Mouse (Mus musculus): Measurements from ENCODE around the gene Pdcd11. TPM values are rescaled to one million over a fixed set of nuclear protein-coding genes. Genes with fewer than 3 reads are reported as not detected.

Pdcd11 gene
- polyA plus RNA-seq (2014; fragmentation: Nextera tagmentation; extraction: Ambion mirVana), result 7.2 and 7.3 TPM in 2 replicates

DNA sequence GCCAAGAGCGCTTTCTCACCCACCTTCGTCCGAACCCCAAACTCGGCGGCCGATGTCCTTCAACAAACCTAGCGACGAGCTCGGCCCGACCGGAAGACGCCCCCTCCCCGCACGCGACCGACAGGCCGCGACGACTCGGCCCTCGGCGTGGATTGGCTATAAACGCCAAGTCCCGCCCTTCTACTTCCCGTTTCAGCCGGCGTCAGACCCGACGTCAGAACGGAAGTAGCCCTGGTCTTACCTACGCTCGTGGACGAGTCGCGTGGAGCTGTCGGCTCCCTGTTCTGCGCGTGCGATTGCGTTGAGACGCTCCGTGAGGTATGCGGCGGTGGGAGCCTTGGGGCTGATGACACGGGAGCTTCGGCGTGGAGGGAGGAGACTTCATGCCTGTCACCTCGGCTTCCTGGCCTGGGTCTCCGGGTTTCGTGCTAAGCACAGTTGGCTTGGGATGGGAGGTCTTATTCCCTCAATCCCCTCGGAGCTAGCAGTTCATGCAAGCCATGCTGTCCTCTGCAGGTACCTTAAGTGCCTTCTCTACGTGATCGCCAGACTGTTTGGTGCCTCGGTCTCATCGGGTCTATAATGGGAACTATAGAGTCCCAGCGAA, at the start of gene Pdcd11, which contains the start of gene Usmg5:
Gene Pdcd11, plus strand, starts transcription at position 219 of the 607 bp plus-strand sequence.
Gene Usmg5, minus strand, starts transcription at position 98 of the 607 bp plus-strand sequence.
- peaks cover 30% of the 10 kb centered on the region for H3K36me3 ChIP-seq (ENCODE audit: control insufficient read depth, insufficient read depth, low read length)
- H3K4me2 ChIP-seq (ENCODE audit: low read length), result peak within 1 kb of the TSS; percentile 83
- no peaks in the 10 kb centered on the region for H3K27me3 ChIP-seq (ENCODE audit: control insufficient read depth, insufficient read depth, low read length)
- H3K9me3 ChIP-seq (ENCODE audit: control insufficient read depth, low read length), result no peaks in the 10 kb centered on the region
- peaks cover 11% of the 10 kb centered on the region for H3K4me1 ChIP-seq (ENCODE audit: control insufficient read depth, insufficient read depth, low read length)
- ATAC-seq (ENCODE audit: low FRiP score, low TSS enrichment) (peak; percentile 100), DNase-seq (peak; percentile 99)
- peak within 1 kb of the TSS; percentile 93 for H3K4me3 ChIP-seq (replicated peaks; ENCODE audit: low read depth, low read length)
- H3K9ac ChIP-seq (replicated peaks; ENCODE audit: low read length), result peak within 1 kb of the TSS; percentile 96
- under 1% methylated on average over 56 of the region's 56 CpGs for WGBS
- H3K27ac ChIP-seq (replicated peaks; ENCODE audit: low read depth, low read length), result peak within 1 kb of the TSS; percentile 85

DNA sequence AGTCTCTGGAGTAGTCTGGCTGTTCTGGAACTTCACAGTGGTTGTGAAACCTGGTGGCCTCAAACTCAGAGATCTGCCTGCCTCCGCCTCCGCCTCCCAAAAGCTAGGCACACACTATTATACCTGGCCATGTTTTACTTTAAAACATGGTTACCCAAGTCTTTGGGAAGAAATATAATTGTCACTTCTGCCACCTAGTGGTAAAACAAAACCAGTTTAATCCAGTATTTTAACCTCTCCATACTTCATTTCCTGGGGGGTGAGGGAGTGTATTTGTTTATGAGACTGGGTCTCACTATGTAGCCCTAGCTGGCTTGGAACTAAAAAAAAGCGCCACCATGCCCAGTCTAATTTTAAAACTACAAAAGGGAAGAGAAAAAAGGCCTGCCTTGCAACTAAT, 47.0 kb upstream of the Pdcd11 start:
- Histone ChIP-seq H3K4me2 (ENCODE audit: low read length) (no peak overlapping the region), H3K9ac (replicated peaks; ENCODE audit: low read length) (no peak overlapping the region), H3K4me1 (ENCODE audit: control insufficient read depth, insufficient read depth, low read length) (0 out of 2 replicates have a peak, but pooled peaks cover under 1% of the 10 kb centered on the region), H3K4me3 (replicated peaks; ENCODE audit: low read depth, low read length) (no peak overlapping the region), H3K9me3 (ENCODE audit: control insufficient read depth, low read length) (no peaks in the 10 kb centered on the region), H3K27ac (replicated peaks; ENCODE audit: low read depth, low read length) (no peak overlapping the region), H3K27me3 (ENCODE audit: control insufficient read depth, insufficient read depth, low read length) (no peaks in the 10 kb centered on the region), H3K36me3 (ENCODE audit: control insufficient read depth, insufficient read depth, low read length) (peaks cover 60% of the 10 kb centered on the region)
- ATAC-seq (ENCODE audit: low FRiP score, low TSS enrichment), result no peak
- peak; percentile 70 for DNase-seq
- 93% methylated on average over 3 of the region's 3 CpGs for WGBS

GRCm38 (mm10) chr19:47046343-47046742, 44.2 kb upstream of the Pdcd11 start:
- no peak for ATAC-seq (ENCODE audit: low FRiP score, low TSS enrichment)
- WGBS, result 95% methylated on average over 1 of the region's 1 CpGs
- Histone ChIP-seq H3K9ac (replicated peaks; ENCODE audit: low read length) (no peak overlapping the region), H3K4me2 (ENCODE audit: low read length) (no peak overlapping the region), H3K4me1 (ENCODE audit: control insufficient read depth, insufficient read depth, low read length) (peaks cover 13% of the 10 kb centered on the region), H3K9me3 (ENCODE audit: control insufficient read depth, low read length) (no peaks in the 10 kb centered on the region), H3K27ac (replicated peaks; ENCODE audit: low read depth, low read length) (no peak overlapping the region), H3K4me3 (replicated peaks; ENCODE audit: low read depth, low read length) (no peak overlapping the region), H3K36me3 (ENCODE audit: control insufficient read depth, insufficient read depth, low read length) (peaks cover 37% of the 10 kb centered on the region), H3K27me3 (ENCODE audit: control insufficient read depth, insufficient read depth, low read length) (no peaks in the 10 kb centered on the region)
- no peak for DNase-seq

GRCm38 (mm10) chr19:47047236-47047833, 43.2 kb upstream of the Pdcd11 start:
- H3K4me3 ChIP-seq (replicated peaks; ENCODE audit: low read depth, low read length), result no peak overlapping the region
- H3K27ac ChIP-seq (replicated peaks; ENCODE audit: low read depth, low read length), result no peak overlapping the region
- H3K4me2 ChIP-seq (ENCODE audit: low read length), result no peak overlapping the region
- H3K9ac ChIP-seq (replicated peaks; ENCODE audit: low read length), result no peak overlapping the region
- no peak for DNase-seq
- 88% methylated on average over 13 of the region's 13 CpGs for WGBS
- no peaks in the 10 kb centered on the region for H3K27me3 ChIP-seq (ENCODE audit: control insufficient read depth, insufficient read depth, low read length)
- peaks cover 28% of the 10 kb centered on the region for H3K36me3 ChIP-seq (ENCODE audit: control insufficient read depth, insufficient read depth, low read length)
- no peaks in the 10 kb centered on the region for H3K9me3 ChIP-seq (ENCODE audit: control insufficient read depth, low read length)
- H3K4me1 ChIP-seq (ENCODE audit: control insufficient read depth, insufficient read depth, low read length), result peaks cover 13% of the 10 kb centered on the region
- ATAC-seq (ENCODE audit: low FRiP score, low TSS enrichment), result no peak

GRCm38 (mm10) chr19:47049061-47049460, 41.5 kb upstream of the Pdcd11 start:
- peak overlapping the region; percentile 91; the same call in 1 of the 2 replicates for H3K9ac ChIP-seq (replicated peaks; ENCODE audit: low read length)
- H3K4me1 ChIP-seq (ENCODE audit: control insufficient read depth, insufficient read depth, low read length), result peaks cover 13% of the 10 kb centered on the region
- ATAC-seq (ENCODE audit: low FRiP score, low TSS enrichment), result no peak
- WGBS, result 64% methylated on average over 4 of the region's 4 CpGs
- peak overlapping the region; percentile 62 for H3K4me2 ChIP-seq (ENCODE audit: low read length)
- no peaks in the 10 kb centered on the region for H3K27me3 ChIP-seq (ENCODE audit: control insufficient read depth, insufficient read depth, low read length)
- no peak overlapping the region for H3K4me3 ChIP-seq (replicated peaks; ENCODE audit: low read depth, low read length)
- no peaks in the 10 kb centered on the region for H3K9me3 ChIP-seq (ENCODE audit: control insufficient read depth, low read length)
- no peak for DNase-seq
- peaks cover 24% of the 10 kb centered on the region for H3K36me3 ChIP-seq (ENCODE audit: control insufficient read depth, insufficient read depth, low read length)
- H3K27ac ChIP-seq (replicated peaks; ENCODE audit: low read depth, low read length), result no peak overlapping the region

DNA sequence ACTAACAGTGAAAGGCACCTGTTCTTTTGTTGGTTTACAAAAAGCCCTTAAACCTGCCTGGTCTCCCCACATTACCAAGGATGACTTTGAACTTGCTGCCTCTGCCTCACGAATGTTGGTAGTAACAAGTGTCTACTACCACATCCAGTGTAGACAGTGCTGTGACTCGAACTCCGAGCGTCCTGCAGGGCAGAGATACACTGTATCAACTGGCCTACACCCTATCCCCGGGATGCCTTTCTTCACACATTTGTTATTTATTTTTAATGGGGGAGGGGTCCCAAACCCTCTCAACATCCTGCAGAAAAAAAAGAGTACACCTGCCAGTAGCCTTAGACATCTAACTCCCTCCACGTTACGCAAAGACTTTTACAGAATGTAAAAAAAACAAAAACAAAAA, 40.7 kb upstream of the Pdcd11 start:
- DNase-seq, result no peak
- Histone ChIP-seq H3K36me3 (ENCODE audit: control insufficient read depth, insufficient read depth, low read length) (peaks cover 24% of the 10 kb centered on the region), H3K27ac (replicated peaks; ENCODE audit: low read depth, low read length) (peak overlapping the region; percentile 94), H3K4me2 (ENCODE audit: low read length) (peak overlapping the region; percentile 62), H3K9me3 (ENCODE audit: control insufficient read depth, low read length) (no peaks in the 10 kb centered on the region), H3K4me1 (ENCODE audit: control insufficient read depth, insufficient read depth, low read length) (peaks cover 13% of the 10 kb centered on the region), H3K9ac (replicated peaks; ENCODE audit: low read length) (peak overlapping the region; percentile 91), H3K27me3 (ENCODE audit: control insufficient read depth, insufficient read depth, low read length) (no peaks in the 10 kb centered on the region), H3K4me3 (replicated peaks; ENCODE audit: low read depth, low read length) (peak overlapping the region; percentile 81)
- 7% methylated on average over 7 of the region's 7 CpGs for WGBS
- no peak for ATAC-seq (ENCODE audit: low FRiP score, low TSS enrichment)

- Histone ChIP-seq H3K27me3 (ENCODE audit: control insufficient read depth, insufficient read depth, low read length) (no peaks in the 10 kb centered on the region), H3K4me3 (replicated peaks; ENCODE audit: low read depth, low read length) (peak within 1 kb of the TSS; percentile 81), H3K4me2 (ENCODE audit: low read length) (peak within 1 kb of the TSS; percentile 62), H3K36me3 (ENCODE audit: control insufficient read depth, insufficient read depth, low read length) (peaks cover 21% of the 10 kb centered on the region), H3K27ac (replicated peaks; ENCODE audit: low read depth, low read length) (peak within 1 kb of the TSS; percentile 94), H3K9me3 (ENCODE audit: control insufficient read depth, low read length) (no peaks in the 10 kb centered on the region), H3K9ac (replicated peaks; ENCODE audit: low read length) (peak within 1 kb of the TSS; percentile 91), H3K4me1 (ENCODE audit: control insufficient read depth, insufficient read depth, low read length) (peaks cover 13% of the 10 kb centered on the region)
- DNase-seq (peak; percentile 94), ATAC-seq (ENCODE audit: low FRiP score, low TSS enrichment) (peak; percentile 90)
- under 1% methylated on average over 75 of the region's 75 CpGs for WGBS
These were observed 40.1 kb upstream of the Pdcd11 start, which contains the start of gene Pcgf6 for GRCm38 (mm10) chr19:47050271-47051032. Gene Pcgf6 (minus strand): TSS chr19:47050906.

DNA sequence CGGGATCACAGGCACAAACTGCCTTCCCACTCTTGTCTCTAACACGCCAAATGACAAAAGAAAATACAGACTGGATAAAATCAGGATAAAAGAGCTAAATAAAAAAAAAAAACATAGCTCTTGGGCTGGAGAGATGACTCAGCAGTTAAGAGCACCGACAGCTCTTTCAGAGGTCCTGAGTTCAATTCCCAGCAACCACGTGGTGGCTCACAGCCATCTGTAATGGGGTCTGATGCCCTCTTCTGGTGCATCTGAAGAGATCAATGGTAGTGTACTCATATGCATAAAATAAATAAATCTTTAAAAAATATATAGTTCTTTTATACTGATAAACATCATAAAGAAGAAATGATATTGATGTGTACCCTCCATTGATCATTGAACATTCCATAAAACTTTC, 37.6 kb upstream of the Pdcd11 start:
- WGBS, result 83% methylated on average over 4 of the region's 4 CpGs

More for the DNA sequence above, 37.6 kb upstream of the Pdcd11 start:
- no peak for ATAC-seq (ENCODE audit: low FRiP score, low TSS enrichment)
- Histone ChIP-seq H3K4me1 (ENCODE audit: control insufficient read depth, insufficient read depth, low read length) (peaks cover 13% of the 10 kb centered on the region), H3K9ac (replicated peaks; ENCODE audit: low read length) (no peak overlapping the region), H3K4me2 (ENCODE audit: low read length) (no peak overlapping the region), H3K36me3 (ENCODE audit: control insufficient read depth, insufficient read depth, low read length) (0 out of 2 replicates have a peak, but pooled peaks cover 3% of the 10 kb centered on the region), H3K9me3 (ENCODE audit: control insufficient read depth, low read length) (no peaks in the 10 kb centered on the region), H3K27me3 (ENCODE audit: control insufficient read depth, insufficient read depth, low read length) (no peaks in the 10 kb centered on the region), H3K27ac (replicated peaks; ENCODE audit: low read depth, low read length) (no peak overlapping the region), H3K4me3 (replicated peaks; ENCODE audit: low read depth, low read length) (no peak overlapping the region)
- no peak for DNase-seq
